Mouse (Mus musculus): ENCODE data around the gene Gm28308. TPM values are rescaled to one million over a fixed set of nuclear protein-coding genes. Genes with fewer than 3 reads are reported as not detected.

The Gm28308 gene
- polyA plus RNA-seq, 1 experiment, result not detected

DNA sequence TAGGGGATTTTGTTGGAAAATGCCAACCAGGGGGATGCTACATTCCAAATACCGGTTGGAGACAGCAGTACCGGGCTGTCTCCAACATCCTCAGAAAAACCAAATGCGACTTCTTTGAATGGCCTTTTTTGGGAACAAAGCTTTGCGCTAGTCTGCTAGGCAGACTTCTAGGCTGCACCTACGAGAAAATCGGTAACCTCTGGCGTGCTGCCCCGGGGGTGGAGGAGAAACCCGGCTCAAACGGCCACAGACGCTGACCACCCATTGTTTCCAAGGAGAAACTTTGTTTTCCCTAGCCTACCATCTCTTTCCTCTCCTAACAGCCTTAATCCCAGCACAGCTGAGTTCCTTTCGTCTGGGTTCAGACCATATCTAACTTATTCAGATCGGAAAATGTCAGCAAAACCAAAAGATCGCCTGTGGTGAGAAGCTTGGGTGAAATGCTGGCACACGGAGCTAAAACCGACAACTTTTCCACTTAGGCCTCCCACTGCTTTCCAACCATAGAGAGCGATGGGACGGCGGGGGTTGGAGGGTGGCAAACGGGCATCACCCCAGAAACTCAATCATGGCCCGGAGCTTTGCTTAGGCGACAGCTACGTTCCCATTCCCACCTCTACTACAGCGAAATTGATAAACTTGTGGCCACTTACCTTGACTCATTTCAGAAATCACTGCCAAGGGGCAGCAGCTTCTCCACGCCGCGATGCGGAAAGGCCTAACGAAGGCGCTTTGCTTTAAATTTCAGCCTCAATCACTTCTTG is 26.7 kb upstream of the Gm28308 start:
- peaks cover 2% of the 10 kb centered on the region; the same call in 1 of the 2 replicates for H3K9me3 ChIP-seq

DNA sequence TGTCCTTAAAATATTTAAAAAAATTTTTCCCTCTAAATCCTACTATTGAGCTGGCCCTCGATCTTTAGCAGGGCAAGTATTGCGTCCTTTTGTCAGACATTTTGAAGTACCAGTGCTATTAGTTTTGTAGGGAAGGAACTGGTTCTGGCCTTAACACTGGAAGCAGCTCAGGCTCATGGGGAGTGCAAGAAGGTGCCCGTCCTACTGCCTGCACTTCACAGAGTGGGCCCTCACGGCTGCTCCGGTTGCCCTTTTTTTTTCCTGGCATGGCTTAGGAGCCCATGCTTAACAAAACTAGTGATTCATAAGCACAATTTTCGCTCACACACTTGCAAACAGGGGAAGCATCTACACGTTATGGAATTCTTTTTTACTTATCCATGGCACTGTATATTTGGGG is 25.8 kb upstream of the Gm28308 start:
- peaks cover 97% of the 10 kb centered on the region for H3K27me3 ChIP-seq (replicated peaks)
- TF ChIP-seq GATA1 (IDR thresholded peaks at IDR 0.05; ENCODE audit: borderline replicate concordance, low read length) (no peak), FLI1 (IDR thresholded peaks at IDR 0.05; ENCODE audit: low read length) (no peak)
- no peak overlapping the region for H3K4me3 ChIP-seq (replicated peaks)
- H3K9me3 ChIP-seq, result peaks cover 5% of the 10 kb centered on the region; the same call in 1 of the 2 replicates
- no peaks in the 10 kb centered on the region for H3K36me3 ChIP-seq (replicated peaks; ENCODE audit: low read length)
- H3K4me1 ChIP-seq, result peaks cover 21% of the 10 kb centered on the region

More for the DNA sequence above, 26.7 kb upstream of the Gm28308 start:
- peak overlapping the region; percentile 54 for H3K4me3 ChIP-seq (replicated peaks)
- peaks cover 97% of the 10 kb centered on the region for H3K27me3 ChIP-seq (replicated peaks)
- H3K4me1 ChIP-seq, result peaks cover 15% of the 10 kb centered on the region
- TF ChIP-seq GATA1 (IDR thresholded peaks at IDR 0.05; ENCODE audit: borderline replicate concordance, low read length), result no peak
- TF ChIP-seq FLI1 (IDR thresholded peaks at IDR 0.05; ENCODE audit: low read length), result no peak
- H3K36me3 ChIP-seq (replicated peaks; ENCODE audit: low read length), result no peaks in the 10 kb centered on the region

DNA sequence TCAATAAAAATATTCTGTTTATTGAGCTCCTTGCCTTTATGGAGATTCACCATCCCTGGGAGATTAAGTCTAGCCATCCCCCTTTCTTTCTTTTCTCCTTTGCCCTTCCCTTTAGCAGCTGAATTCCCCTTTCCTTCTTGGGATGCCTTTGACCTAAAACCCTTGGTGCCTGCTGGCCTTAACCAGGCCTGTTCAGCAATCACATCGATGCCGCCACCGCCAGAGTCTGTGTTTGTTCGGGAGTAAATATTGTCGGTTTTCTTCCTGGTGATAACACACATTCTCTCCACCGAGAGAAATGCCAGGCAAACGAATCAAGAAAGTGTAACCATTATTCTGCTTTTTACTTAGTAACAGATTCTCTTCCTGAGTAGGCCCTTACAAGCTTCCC is 25.0 kb upstream of the Gm28308 start:
- H3K9me3 ChIP-seq, result peaks cover 5% of the 10 kb centered on the region; the same call in 1 of the 2 replicates
- TF ChIP-seq GATA1 (IDR thresholded peaks at IDR 0.05; ENCODE audit: borderline replicate concordance, low read length), result no peak
- no peak for TF ChIP-seq FLI1 (IDR thresholded peaks at IDR 0.05; ENCODE audit: low read length)
- no peak overlapping the region for H3K4me3 ChIP-seq (replicated peaks)
- peaks cover 97% of the 10 kb centered on the region for H3K27me3 ChIP-seq (replicated peaks)
- peaks cover 29% of the 10 kb centered on the region for H3K4me1 ChIP-seq
- no peaks in the 10 kb centered on the region for H3K36me3 ChIP-seq (replicated peaks; ENCODE audit: low read length)

DNA sequence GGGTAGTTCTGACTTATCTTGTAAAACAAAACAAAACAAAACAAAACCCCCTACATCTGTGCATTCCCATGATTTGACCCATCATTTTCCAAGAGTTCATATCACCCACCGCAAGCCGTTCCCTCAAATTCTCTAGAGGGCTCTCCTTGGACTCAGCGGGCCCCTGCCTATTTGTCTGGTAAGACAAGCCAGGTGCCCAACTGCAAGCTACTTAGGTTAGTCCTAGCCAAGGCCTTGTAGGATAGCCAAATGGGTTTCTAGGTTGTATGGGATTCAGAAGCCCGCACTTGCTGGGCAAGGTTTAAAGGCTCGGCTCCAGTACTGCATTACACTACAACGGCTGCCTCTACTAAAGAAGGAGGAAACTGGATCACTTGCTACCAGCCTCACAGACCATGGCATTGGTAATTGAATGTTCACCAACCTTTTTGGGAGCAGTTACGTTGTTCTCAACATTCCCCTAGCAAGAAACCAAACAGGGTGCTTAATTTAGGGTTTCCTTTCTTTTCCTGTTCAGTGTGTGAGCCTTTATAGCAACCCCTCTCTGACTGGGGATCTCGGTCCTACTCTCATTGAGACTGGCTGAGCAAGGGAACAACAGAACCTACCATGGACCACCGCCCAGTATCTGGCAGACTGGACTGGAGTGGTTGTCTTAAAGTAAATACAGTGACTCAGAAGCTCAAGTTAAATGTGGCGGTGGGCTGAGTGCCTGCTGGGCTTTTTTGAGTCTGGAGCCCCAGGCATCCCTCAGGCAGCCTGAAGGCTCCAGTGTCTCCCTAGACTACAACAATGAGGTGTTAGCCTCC is 24.4 kb upstream of the Gm28308 start:
- Histone ChIP-seq H3K9me3 (peaks cover 5% of the 10 kb centered on the region; the same call in 1 of the 2 replicates), H3K4me3 (replicated peaks) (no peak overlapping the region), H3K36me3 (replicated peaks; ENCODE audit: low read length) (no peaks in the 10 kb centered on the region), H3K27me3 (replicated peaks) (peaks cover 97% of the 10 kb centered on the region), H3K4me1 (peaks cover 35% of the 10 kb centered on the region)
- TF ChIP-seq GATA1 (IDR thresholded peaks at IDR 0.05; ENCODE audit: borderline replicate concordance, low read length) (no peak), FLI1 (IDR thresholded peaks at IDR 0.05; ENCODE audit: low read length) (no peak)

DNA sequence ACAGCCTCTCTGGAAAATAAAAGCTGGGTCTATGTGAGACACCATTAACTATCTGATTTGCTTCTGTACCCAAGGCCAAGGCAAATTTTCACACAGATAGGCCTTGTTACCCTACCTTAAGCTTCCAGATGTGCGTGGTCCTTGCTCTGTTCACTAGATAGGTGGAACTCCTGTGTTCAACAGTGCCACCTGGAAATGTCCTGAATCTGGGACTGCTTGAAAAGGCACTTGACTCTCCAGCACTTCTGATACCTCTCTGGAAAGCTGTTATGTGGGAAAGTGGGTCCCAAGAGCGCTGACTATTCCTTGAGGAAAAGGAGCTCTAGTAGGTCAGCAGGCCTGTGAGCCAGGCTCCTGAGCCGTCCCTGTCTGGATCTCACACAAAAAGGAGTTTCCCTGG is 23.7 kb upstream of the Gm28308 start:
- peaks cover 5% of the 10 kb centered on the region; the same call in 1 of the 2 replicates for H3K9me3 ChIP-seq

DNA sequence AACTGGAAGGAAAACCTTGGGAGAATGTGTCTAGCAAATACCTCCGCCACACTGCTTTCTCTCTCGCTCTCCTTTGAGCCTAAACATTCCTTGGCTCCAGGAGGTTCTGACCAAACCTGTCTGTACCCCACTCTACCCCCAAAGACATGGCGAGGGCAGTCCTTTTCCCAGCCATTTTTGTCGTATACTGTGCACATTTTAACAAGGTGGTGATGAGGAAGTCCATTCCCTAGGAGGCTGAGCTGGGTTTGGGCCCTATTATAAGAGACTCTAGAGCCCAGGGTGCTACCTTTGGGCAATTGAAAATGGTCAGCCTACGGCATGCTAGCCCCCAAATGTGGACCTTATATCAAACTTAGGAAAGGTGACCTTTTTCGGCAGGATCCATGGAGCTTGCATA is 22.7 kb upstream of the Gm28308 start:
- H3K4me1 ChIP-seq, result peaks cover 43% of the 10 kb centered on the region
- H3K36me3 ChIP-seq (replicated peaks; ENCODE audit: low read length), result no peaks in the 10 kb centered on the region
- H3K27me3 ChIP-seq (replicated peaks), result peaks cover 96% of the 10 kb centered on the region
- H3K4me3 ChIP-seq (replicated peaks), result no peak overlapping the region
- TF ChIP-seq GATA1 (IDR thresholded peaks at IDR 0.05; ENCODE audit: borderline replicate concordance, low read length), result no peak
- peaks cover 5% of the 10 kb centered on the region; the same call in 1 of the 2 replicates for H3K9me3 ChIP-seq

More for the DNA sequence above, 23.7 kb upstream of the Gm28308 start:
- no peaks in the 10 kb centered on the region for H3K36me3 ChIP-seq (replicated peaks; ENCODE audit: low read length)
- H3K27me3 ChIP-seq (replicated peaks), result peaks cover 98% of the 10 kb centered on the region
- TF ChIP-seq FLI1 (IDR thresholded peaks at IDR 0.05; ENCODE audit: low read length), result no peak
- no peak for TF ChIP-seq GATA1 (IDR thresholded peaks at IDR 0.05; ENCODE audit: borderline replicate concordance, low read length)
- H3K4me1 ChIP-seq, result peaks cover 43% of the 10 kb centered on the region
- H3K4me3 ChIP-seq (replicated peaks), result no peak overlapping the region

DNA sequence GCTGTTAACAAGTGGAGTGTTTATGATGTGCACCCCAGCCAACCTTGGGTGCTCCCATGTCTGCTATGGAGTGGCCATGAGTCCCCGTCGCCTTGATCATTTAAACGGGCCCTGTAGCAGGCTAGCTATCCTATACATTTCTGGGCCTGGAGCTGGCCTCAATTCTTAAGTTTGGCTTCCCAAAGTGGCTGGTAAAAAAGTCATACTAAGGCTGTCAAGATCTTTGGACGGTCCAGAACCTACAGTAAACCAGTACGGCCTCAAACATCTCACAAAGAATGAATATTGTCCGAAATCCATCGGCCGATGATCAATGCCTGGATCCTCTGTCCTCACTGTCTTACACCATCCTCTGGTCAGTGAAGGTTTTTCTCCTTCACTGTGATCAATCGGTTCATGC is 22.1 kb upstream of the Gm28308 start:
- no peak for TF ChIP-seq FLI1 (IDR thresholded peaks at IDR 0.05; ENCODE audit: low read length)
- no peak for TF ChIP-seq GATA1 (IDR thresholded peaks at IDR 0.05; ENCODE audit: borderline replicate concordance, low read length)
- Histone ChIP-seq H3K36me3 (replicated peaks; ENCODE audit: low read length) (no peaks in the 10 kb centered on the region), H3K9me3 (peaks cover 5% of the 10 kb centered on the region; the same call in 1 of the 2 replicates), H3K4me1 (peaks cover 43% of the 10 kb centered on the region), H3K4me3 (replicated peaks) (no peak overlapping the region), H3K27me3 (replicated peaks) (peaks cover 96% of the 10 kb centered on the region)

DNA sequence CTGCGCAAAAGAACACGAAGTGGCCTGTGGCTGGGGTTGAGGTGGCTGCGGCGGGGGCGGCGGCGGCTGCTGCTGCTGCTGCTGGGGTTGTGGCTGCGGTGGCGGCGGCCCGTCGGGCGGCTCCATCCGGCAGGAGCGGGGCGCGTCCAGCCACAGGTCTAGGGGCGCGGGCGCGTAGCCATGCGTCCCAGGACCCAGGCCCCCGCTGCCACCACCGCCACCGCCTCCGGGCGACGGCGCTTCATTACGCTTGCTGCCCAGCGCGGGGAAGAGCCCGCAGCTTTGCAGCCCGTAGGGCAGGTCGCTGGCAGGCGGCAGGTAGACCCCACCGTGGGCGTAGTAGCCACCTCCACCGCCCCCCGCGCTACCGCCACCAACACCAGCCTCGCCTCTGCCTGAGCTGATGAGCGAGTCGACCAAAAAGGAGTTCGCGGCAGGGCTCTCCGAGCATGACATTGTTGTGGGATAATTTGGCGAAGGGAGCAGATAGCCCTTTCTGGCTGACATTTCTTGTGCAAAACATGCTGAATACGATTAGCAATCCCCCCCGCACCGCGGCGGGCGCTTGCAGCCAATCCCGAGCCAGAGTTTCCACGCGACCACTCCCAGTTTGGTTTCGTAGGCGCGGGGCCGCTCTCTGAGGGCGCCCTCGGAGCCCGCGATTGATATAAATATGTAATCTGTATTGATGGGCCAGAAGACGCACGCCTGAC is 21.4 kb upstream of the Gm28308 start:
- no peak for TF ChIP-seq GATA1 (IDR thresholded peaks at IDR 0.05; ENCODE audit: borderline replicate concordance, low read length)
- Histone ChIP-seq H3K36me3 (replicated peaks; ENCODE audit: low read length) (no peaks in the 10 kb centered on the region), H3K4me3 (replicated peaks) (peak overlapping the region; percentile 85), H3K9me3 (peaks cover 5% of the 10 kb centered on the region; the same call in 1 of the 2 replicates), H3K27me3 (replicated peaks) (peaks cover 96% of the 10 kb centered on the region), H3K4me1 (peaks cover 44% of the 10 kb centered on the region)

DNA sequence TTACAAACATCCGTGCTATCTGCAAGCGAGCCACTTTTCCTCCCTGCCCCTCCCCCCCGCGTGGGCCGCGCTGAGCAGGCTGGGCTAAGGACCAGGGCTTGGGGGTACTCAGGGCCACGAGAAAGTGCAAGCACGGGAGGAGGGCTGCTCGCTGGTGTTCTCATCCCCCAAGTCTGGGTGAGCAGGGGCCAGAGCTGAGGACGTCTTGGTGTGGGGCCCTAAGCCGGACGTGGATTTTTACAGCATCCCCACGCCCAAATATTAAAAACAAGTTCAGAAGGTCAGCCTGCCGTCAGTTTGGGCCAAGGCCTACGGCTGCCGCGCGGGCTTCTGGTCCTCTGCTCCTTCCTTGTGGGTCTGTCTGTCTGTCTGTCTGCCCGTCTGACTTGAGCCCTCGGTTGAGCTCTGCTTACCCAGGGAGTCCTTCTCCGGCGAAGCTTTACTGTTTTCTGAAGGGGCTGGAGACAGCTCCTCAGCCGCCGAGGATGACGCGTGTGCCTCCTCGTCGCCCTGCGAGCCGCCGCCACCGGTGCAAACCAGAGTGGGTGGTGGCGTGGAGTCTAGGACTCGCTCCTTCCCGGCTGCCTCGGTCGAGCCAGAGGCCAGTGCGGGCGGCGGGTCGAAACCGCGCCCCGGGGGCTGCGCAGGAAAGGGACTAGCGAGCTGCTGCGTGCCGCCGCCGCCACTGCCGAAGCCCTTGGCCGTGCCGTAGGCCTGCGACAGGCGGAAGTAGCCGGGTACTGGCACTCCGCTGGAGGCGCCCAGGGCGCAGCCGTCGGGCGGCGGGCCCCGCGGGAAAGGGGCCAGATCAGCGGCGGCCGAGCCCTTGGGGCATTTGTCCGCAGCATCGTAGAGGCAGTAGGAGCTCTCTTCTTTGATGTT is 20.6 kb upstream of the Gm28308 start:
- peaks cover 52% of the 10 kb centered on the region for H3K4me1 ChIP-seq
- peaks cover 96% of the 10 kb centered on the region for H3K27me3 ChIP-seq (replicated peaks)
- H3K9me3 ChIP-seq, result peaks cover 5% of the 10 kb centered on the region; the same call in 1 of the 2 replicates
- TF ChIP-seq GATA1 (IDR thresholded peaks at IDR 0.05; ENCODE audit: borderline replicate concordance, low read length), result no peak
- no peak for TF ChIP-seq FLI1 (IDR thresholded peaks at IDR 0.05; ENCODE audit: low read length)
- H3K36me3 ChIP-seq (replicated peaks; ENCODE audit: low read length), result no peaks in the 10 kb centered on the region
- peak overlapping the region; percentile 85 for H3K4me3 ChIP-seq (replicated peaks)
